Mouse (Mus musculus) midbrain, embryonic 16.5 days (tissue): ENCODE results near the gene Smad1. TPM values are rescaled to one million over a fixed set of nuclear protein-coding genes. Genes with fewer than 3 reads are reported as not detected.
A peak's percentile ranks its signal among the peaks of the same experiment; 100 is the strongest.

Source experiments
- ATAC-seq: fragments of 200-750 bp; cut with Nextera tagmentation; 2 replicates; pipeline ENCODE4 v1.8.0; 2017; ENCODE audit warnings: moderate TSS enrichment
- H3K27ac ChIP-seq: fragments of 300-500 bp; sonication (generic); 2 replicates; pipeline ENCODE4 v1.5.1; 2014; ENCODE audit warnings: mild to moderate bottlenecking, low read length, mixed read lengths
- H3K27me3 ChIP-seq: fragments of 300-500 bp; sonication (generic); 2 replicates; pipeline ENCODE4 v1.6.1; 2014; ENCODE audit warnings: low read depth, low read length, mixed read lengths; ENCODE audit not compliant: control insufficient read depth, insufficient read depth
- H3K36me3 ChIP-seq: fragments of 300-500 bp; sonication (generic); 2 replicates; pipeline ENCODE4 v1.6.1; 2014; ENCODE audit warnings: mild to moderate bottlenecking, low read length, moderate library complexity, mixed read lengths; ENCODE audit not compliant: control insufficient read depth, insufficient read depth
- H3K4me1 ChIP-seq: fragments of 300-500 bp; sonication (generic); 2 replicates; pipeline ENCODE4 v1.6.1; 2014; ENCODE audit warnings: mild to moderate bottlenecking, low read length, mixed read lengths; ENCODE audit not compliant: control insufficient read depth, insufficient read depth
- H3K4me2 ChIP-seq: fragments of 300-500 bp; sonication (generic); 2 replicates; pipeline ENCODE4 v1.6.1; 2014; ENCODE audit warnings: mild to moderate bottlenecking, low read length, mixed read lengths
- H3K4me3 ChIP-seq: fragments of 300-500 bp; sonication (generic); 2 replicates; pipeline ENCODE4 v1.5.1; 2014; ENCODE audit warnings: low read depth, mild to moderate bottlenecking, low read length, moderate library complexity, mixed read lengths
- H3K9ac ChIP-seq: fragments of 300-500 bp; sonication (generic); 2 replicates; pipeline ENCODE4 v1.6.1; 2014; ENCODE audit warnings: low read depth, low read length, mixed read lengths
- H3K9me3 ChIP-seq: fragments of 300-500 bp; sonication (generic); replicated peaks from 2 replicates; pipeline ENCODE4 v1.6.1; 2014; ENCODE audit warnings: mild to moderate bottlenecking, low read length, mixed read lengths; ENCODE audit not compliant: control insufficient read depth, poor library complexity, severe bottlenecking
- WGBS: fragments of 180-500 bp; shearing (Covaris S2); extraction: QIAGEN DNeasy Blood & Tissue Kit; methylation state at CpG from one replicate; pipeline ENCODE4 v1.1.7; 2014; 5-methylcytosine and 5-hydroxymethylcytosine counted together
- polyA plus RNA-seq: library from polyadenylated mRNA; unstranded; fragments of >200 nt; fragmentation: Nextera tagmentation; extraction: Ambion mirVana; gene quantifications from 2 replicates; pipeline ENCODE4 v1.2.1, GENCODE M21; 2015

Gene Smad1
- polyA plus RNA-seq, 1 experiment from 2014 or later, result 58.7 TPM

- Histone ChIP-seq H3K4me2 (no peak overlapping the region), H3K4me1 (no peaks in the 10 kb centered on the region), H3K27ac (no peak overlapping the region), H3K9me3 (no peaks in the 10 kb centered on the region), H3K9ac (no peak overlapping the region), H3K27me3 (no peaks in the 10 kb centered on the region), H3K4me3 (no peak overlapping the region), H3K36me3 (no peaks in the 10 kb centered on the region)
- 60% methylated on average over 5 of the region's 5 CpGs for WGBS
- ATAC-seq, result no peak
These were observed 93.4 kb downstream of the Smad1 start for GRCm38 (mm10) chr8:79305941-79306340.

DNA sequence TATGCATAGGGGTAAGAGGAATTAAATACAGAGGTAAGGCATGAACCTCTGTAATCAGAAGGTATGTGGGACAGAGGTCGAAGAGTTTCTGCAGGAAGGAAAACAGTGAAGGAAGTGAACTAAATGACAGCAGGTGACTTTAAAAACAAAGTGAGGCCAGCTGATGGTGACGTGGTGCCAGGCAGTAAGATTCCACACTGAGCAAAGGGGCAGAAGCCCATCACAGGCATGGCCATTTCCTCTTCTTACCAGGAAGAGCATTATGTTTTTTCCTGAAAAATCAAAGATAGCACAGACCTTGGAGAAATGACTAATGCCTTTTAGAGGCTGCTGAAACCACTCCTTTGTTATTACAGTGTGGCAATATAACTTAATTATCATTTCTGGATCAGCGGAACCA lies 97.8 kb downstream of the Smad1 start:
- H3K27me3 ChIP-seq, result no peaks in the 10 kb centered on the region
- WGBS, result 87% methylated on average over 3 of the region's 3 CpGs
- ATAC-seq, result no peak

DNA sequence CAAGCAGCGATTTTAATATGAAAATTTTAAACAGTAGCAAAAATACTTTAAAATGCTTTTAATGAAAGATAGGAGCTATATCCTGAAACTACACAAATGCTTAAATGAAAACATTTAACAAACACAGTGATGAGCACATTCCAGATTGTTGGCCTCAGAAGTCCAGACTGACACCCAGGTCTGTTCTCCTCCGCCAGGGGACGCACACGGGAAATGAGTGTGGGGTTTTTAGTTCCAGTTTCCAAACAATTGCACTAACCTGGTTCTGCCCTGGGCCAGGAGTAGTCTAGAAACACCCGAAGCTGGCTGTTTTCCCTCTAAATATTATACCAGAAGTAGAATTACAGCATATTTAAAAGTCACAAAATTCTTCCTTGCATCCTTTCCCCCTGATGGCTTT lies 99.6 kb downstream of the Smad1 start:
- H3K4me1 ChIP-seq, result peaks cover 6% of the 10 kb centered on the region
- H3K4me2 ChIP-seq, result no peak overlapping the region
- H3K36me3 ChIP-seq, result no peaks in the 10 kb centered on the region
- WGBS, result 90% methylated on average over 5 of the region's 5 CpGs
- no peak for ATAC-seq
- H3K27ac ChIP-seq, result no peak overlapping the region
- no peak overlapping the region for H3K4me3 ChIP-seq
- H3K9me3 ChIP-seq, result no peaks in the 10 kb centered on the region
- H3K9ac ChIP-seq, result no peak overlapping the region
- no peaks in the 10 kb centered on the region for H3K27me3 ChIP-seq

More for the DNA sequence above, 97.8 kb downstream of the Smad1 start:
- Histone ChIP-seq H3K36me3 (no peaks in the 10 kb centered on the region), H3K4me1 (no peaks in the 10 kb centered on the region), H3K9ac (no peak overlapping the region), H3K4me2 (no peak overlapping the region), H3K4me3 (no peak overlapping the region), H3K9me3 (no peaks in the 10 kb centered on the region), H3K27ac (no peak overlapping the region)

GRCm38 (mm10) chr8:79297763-79298162 lies 101.6 kb downstream of the Smad1 start:
- H3K4me3 ChIP-seq, result no peak overlapping the region
- no peak overlapping the region for H3K27ac ChIP-seq
- no peak overlapping the region for H3K9ac ChIP-seq
- whole genome bisulfite sequencing, result 38% methylated on average over 3 of the region's 3 CpGs
- H3K9me3 ChIP-seq, result no peaks in the 10 kb centered on the region
- peaks cover 18% of the 10 kb centered on the region for H3K4me1 ChIP-seq
- no peaks in the 10 kb centered on the region for H3K36me3 ChIP-seq
- ATAC-seq, result no peak
- H3K4me2 ChIP-seq, result no peak overlapping the region
- H3K27me3 ChIP-seq, result no peaks in the 10 kb centered on the region

GRCm38 (mm10) chr8:79295276-79296105 lies 103.8 kb downstream of the Smad1 start:
- H3K36me3 ChIP-seq, result no peaks in the 10 kb centered on the region
- peaks cover 20% of the 10 kb centered on the region for H3K4me1 ChIP-seq
- 13% methylated on average over 18 of the region's 18 CpGs for WGBS

DNA sequence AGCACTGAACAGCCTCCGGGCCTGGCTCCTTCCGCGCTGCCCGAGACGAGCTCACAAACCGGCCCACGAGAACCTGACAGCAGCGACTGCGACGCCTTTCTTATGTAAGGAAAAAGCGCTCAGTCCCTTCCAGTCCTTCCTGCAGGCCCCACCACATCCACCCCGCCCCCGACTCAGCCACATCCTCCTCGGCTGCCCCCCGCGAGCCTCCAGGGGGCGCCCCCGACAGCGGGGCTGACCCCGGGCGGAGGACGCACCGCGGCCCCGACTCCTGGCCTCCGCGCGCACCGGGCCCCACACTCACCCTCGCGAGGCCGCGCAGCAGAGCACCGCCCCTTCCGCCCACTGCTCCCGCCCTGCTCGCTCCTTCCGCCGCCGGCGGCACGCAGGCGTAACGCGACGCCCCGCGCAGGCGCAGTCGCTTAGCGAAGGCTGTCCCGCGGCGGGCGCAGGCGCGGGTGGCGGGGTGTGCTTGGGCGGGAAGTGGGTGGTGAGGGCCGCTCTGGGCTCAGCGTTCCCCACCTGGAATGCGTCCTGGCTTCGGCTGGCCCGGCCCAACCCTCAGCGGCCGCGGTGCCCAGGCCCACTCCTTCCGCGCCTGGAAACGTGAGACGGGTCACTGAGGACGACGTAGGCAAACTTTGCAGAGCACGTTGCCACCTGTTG lies 104.6 kb downstream of the Smad1 start, which contains the start of gene Mmaa:
Gene Mmaa (minus strand): TSS at position 328 of the 666 bp plus-strand sequence.
- H3K9ac ChIP-seq, result peak within 1 kb of the TSS; percentile 81
- peaks cover 20% of the 10 kb centered on the region for H3K4me1 ChIP-seq
- no peaks in the 10 kb centered on the region for H3K9me3 ChIP-seq
- peak within 1 kb of the TSS; percentile 95 for H3K27ac ChIP-seq
- WGBS, result under 1% methylated on average over 61 of the region's 74 CpGs
- H3K4me3 ChIP-seq, result peak within 1 kb of the TSS; percentile 76
- no peaks in the 10 kb centered on the region for H3K36me3 ChIP-seq
- ATAC-seq, result peak; percentile 98
- H3K27me3 ChIP-seq, result no peaks in the 10 kb centered on the region
- peak within 1 kb of the TSS; percentile 96 for H3K4me2 ChIP-seq

More at GRCm38 (mm10) chr8:79295276-79296105, 103.8 kb downstream of the Smad1 start:
- Histone ChIP-seq H3K9ac (peak overlapping the region; percentile 66), H3K27ac (peak overlapping the region; percentile 65), H3K4me3 (peak overlapping the region; percentile 76), H3K4me2 (peak overlapping the region; percentile 96), H3K9me3 (no peaks in the 10 kb centered on the region), H3K27me3 (no peaks in the 10 kb centered on the region)
- ATAC-seq, result no peak; the same call in 1 of the 2 replicates

- H3K4me3 ChIP-seq, result peak overlapping the region; percentile 76
- no peaks in the 10 kb centered on the region for H3K27me3 ChIP-seq
- ATAC-seq, result no peak
- H3K27ac ChIP-seq, result 0 out of 2 replicates have a peak overlapping the region, but pooled peaks have one; percentile 34
- WGBS, result 63% methylated on average over 3 of the region's 3 CpGs
- H3K9me3 ChIP-seq, result no peaks in the 10 kb centered on the region
- H3K4me1 ChIP-seq, result peaks cover 20% of the 10 kb centered on the region
- no peaks in the 10 kb centered on the region for H3K36me3 ChIP-seq
- peak overlapping the region; percentile 55 for H3K4me2 ChIP-seq
- H3K9ac ChIP-seq, result peak overlapping the region; percentile 18; the same call in 1 of the 2 replicates
These were observed 105.5 kb downstream of the Smad1 start for GRCm38 (mm10) chr8:79293841-79294240.

DNA sequence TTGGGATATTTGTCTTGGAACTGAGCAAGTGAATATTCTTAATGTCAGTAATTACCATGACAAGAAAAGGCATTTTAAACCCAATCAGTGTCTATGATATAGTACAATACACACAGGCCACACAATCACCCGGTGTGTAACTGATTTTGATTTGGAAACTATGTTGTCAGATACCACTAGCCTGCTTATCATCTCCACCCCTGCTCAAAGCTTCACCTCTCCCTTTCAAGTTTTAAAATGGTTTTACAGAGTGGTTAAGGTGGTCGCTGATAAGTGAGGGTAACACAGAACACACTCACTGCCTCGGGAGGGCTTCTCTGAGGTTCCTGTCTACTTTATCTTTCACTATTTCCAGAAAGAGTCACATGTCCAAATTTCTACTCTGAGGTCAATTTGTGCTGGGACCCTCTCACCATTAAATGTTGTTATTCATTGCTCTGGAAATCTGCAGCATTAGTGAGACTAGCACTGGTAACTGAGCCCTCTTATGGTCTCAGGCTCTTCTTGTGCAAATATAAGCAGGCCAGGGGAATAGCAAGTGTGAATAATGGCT lies 106.5 kb downstream of the Smad1 start:
- Histone ChIP-seq H3K36me3 (no peaks in the 10 kb centered on the region), H3K4me2 (no peak overlapping the region), H3K27me3 (no peaks in the 10 kb centered on the region), H3K9me3 (no peaks in the 10 kb centered on the region), H3K9ac (no peak overlapping the region), H3K4me3 (no peak overlapping the region), H3K27ac (no peak overlapping the region), H3K4me1 (peaks cover 20% of the 10 kb centered on the region)
- no peak for ATAC-seq
- WGBS, result 95% methylated on average over 3 of the region's 3 CpGs
